Mouse (Mus musculus) testis, adult 2 months (tissue): ENCODE results near the gene Gpha2. TPM values are rescaled to one million over a fixed set of nuclear protein-coding genes. Genes with fewer than 3 reads are reported as not detected.

Experiments used
- H3K27ac ChIP-seq: fragments of 200-500 bp; 2 replicates; pipeline ENCODE4 v1.5.1; 2012; ENCODE audit warnings: low read depth, low read length; ENCODE audit not compliant: control insufficient read depth, insufficient read depth
- H3K27me3 ChIP-seq: fragments of 200-500 bp; 2 replicates; pipeline ENCODE4 v1.6.1; 2012; ENCODE audit warnings: mild to moderate bottlenecking, low read length, moderate library complexity; ENCODE audit not compliant: control insufficient read depth, insufficient read depth
- H3K36me3 ChIP-seq: fragments of 200-500 bp; 2 replicates; pipeline ENCODE4 v1.6.1; 2012; ENCODE audit warnings: mild to moderate bottlenecking, low read length; ENCODE audit not compliant: control insufficient read depth, insufficient read depth
- H3K4me1 ChIP-seq: fragments of 200-500 bp; 2 replicates; pipeline ENCODE4 v1.6.1; 2012; ENCODE audit warnings: low read length; ENCODE audit not compliant: control insufficient read depth, insufficient read depth
- H3K4me3 ChIP-seq: fragments of 200-500 bp; 2 replicates; pipeline ENCODE4 v1.5.1; 2012; ENCODE audit warnings: low read depth, mild to moderate bottlenecking, low read length, moderate library complexity, mixed read lengths; ENCODE audit not compliant: control insufficient read depth
- CTCF ChIP-seq: fragments of 200-500 bp; IDR thresholded peaks from 2 replicates; pipeline ENCODE4 v1.5.1; 2012; ENCODE audit warnings: low read depth, mild to moderate bottlenecking, inconsistent platforms, low read length, moderate library complexity; ENCODE audit not compliant: control insufficient read depth, insufficient read depth, insufficient replicate concordance
- POLR2A ChIP-seq: fragments of 200-500 bp; IDR thresholded peaks from 2 replicates; pipeline ENCODE4 v1.6.1; 2012; ENCODE audit warnings: low read depth, mild to moderate bottlenecking, inconsistent platforms, low read length, moderate library complexity; ENCODE audit not compliant: control insufficient read depth
- polyA plus RNA-seq: library from polyadenylated mRNA; depleted of rRNA; stranded (reverse); fragments of >200 nt; gene quantifications from 2 replicates; pipeline ENCODE4 v1.2.3, GENCODE M21; 2012

The Gpha2 gene
- polyA plus RNA-seq, 1 experiment: 3.8 TPM

- peak overlapping the region; percentile 90 for H3K27ac ChIP-seq
- peak overlapping the region; percentile 88 for H3K4me3 ChIP-seq
- H3K4me1 ChIP-seq: peaks cover 18% of the 10 kb centered on the region
- H3K27me3 ChIP-seq: no peaks in the 10 kb centered on the region
- TF ChIP-seq POLR2A (no peak), CTCF (no peak)
- H3K36me3 ChIP-seq: no peaks in the 10 kb centered on the region
Observed at GRCm38 (mm10) chr19:6236053-6236441, 9.9 kb downstream of the Gpha2 start.

GRCm38 (mm10) chr19:6236842-6237241 lies 10.7 kb downstream of the Gpha2 start:
- TF ChIP-seq CTCF (no peak), POLR2A (no peak)
- Histone ChIP-seq H3K4me3 (no peak overlapping the region), H3K27ac (no peak overlapping the region), H3K36me3 (no peaks in the 10 kb centered on the region), H3K4me1 (peaks cover 18% of the 10 kb centered on the region), H3K27me3 (no peaks in the 10 kb centered on the region)

DNA sequence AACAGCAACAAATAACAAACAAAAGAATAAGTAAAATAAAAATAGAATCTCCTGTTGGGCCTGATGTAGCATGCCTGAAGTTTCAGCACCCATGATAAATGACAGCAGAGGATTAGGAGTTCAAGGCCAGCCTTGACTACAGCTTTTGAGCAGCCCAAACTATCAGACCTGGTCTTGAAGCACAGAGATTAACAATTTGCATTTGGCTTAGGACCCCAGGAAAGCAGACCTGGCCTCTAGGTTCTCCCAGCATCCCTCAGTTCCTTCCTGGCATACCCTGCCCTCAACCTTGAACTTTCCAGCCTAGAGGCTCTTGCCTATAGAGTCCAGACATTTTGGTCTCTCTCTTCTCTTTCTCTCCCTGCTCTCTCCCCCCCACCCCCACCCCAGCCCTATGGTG lies 12.6 kb downstream of the Gpha2 start:
- TF ChIP-seq POLR2A (no peak), CTCF (no peak)
- peaks cover 29% of the 10 kb centered on the region for H3K4me1 ChIP-seq
- H3K36me3 ChIP-seq: no peaks in the 10 kb centered on the region
- H3K27ac ChIP-seq: no peak overlapping the region
- no peak overlapping the region for H3K4me3 ChIP-seq
- no peaks in the 10 kb centered on the region for H3K27me3 ChIP-seq

- TF ChIP-seq POLR2A (no peak), CTCF (no peak)
- H3K27me3 ChIP-seq: no peaks in the 10 kb centered on the region
- H3K4me1 ChIP-seq: peaks cover 25% of the 10 kb centered on the region
- no peak overlapping the region for H3K4me3 ChIP-seq
- H3K36me3 ChIP-seq: no peaks in the 10 kb centered on the region
- H3K27ac ChIP-seq: no peak overlapping the region
Observed at GRCm38 (mm10) chr19:6240136-6240535, 14.0 kb downstream of the Gpha2 start.

GRCm38 (mm10) chr19:6240725-6241124 lies 14.5 kb downstream of the Gpha2 start:
- no peak overlapping the region for H3K27ac ChIP-seq
- TF ChIP-seq CTCF (no peak), POLR2A (no peak)
- peaks cover 20% of the 10 kb centered on the region for H3K4me1 ChIP-seq
- H3K27me3 ChIP-seq: no peaks in the 10 kb centered on the region
- no peaks in the 10 kb centered on the region for H3K36me3 ChIP-seq
- no peak overlapping the region for H3K4me3 ChIP-seq

DNA sequence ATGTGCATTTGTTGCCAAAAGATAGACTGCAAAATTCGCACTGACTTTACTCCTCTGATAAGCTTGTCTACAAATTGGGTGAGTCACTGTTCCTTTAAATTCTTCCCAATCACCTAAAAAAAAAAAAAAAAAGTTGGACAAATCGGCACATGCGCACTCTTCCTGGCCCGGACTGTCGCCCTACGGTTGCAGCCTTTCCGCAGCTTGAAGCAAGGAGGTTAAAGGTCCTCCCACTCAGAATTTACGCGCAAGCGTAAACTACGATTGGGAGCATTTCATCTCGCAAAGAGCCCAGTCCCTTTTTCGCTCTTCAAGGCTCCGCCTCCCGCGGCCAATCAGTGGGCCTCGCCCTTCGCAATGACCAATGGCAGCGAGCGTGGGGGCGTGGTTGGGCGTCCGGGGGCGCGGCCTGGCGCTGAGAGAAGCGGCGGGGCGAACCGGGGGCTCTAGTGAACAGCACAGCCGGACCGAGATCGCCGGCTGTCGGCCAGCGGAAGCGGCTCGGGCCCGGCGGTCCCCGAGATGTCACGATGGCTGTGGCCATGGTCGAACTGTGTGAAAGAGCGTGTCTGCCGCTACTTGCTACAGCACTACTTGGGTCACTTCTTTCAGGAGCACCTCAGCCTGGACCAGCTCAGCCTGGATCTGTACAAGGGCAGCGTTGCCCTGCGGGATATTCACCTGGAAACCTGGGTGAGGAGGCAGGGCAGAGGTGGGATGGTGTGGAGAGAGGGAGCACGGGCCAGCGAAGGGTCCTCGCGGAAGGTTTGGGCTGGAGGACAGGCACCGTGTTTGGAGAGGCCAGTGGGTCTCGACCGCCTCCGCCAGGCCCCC lies 15.3 kb downstream of the Gpha2 start, which contains the start of gene Atg2a:
Gene Atg2a (plus strand): TSS at position 395 of the 834 bp plus-strand sequence.
- peak within 1 kb of the TSS; percentile 91 for H3K27ac ChIP-seq
- H3K4me1 ChIP-seq: peaks cover 13% of the 10 kb centered on the region
- TF ChIP-seq CTCF (no peak), POLR2A (peak; percentile 62)
- no peaks in the 10 kb centered on the region for H3K27me3 ChIP-seq
- peak within 1 kb of the TSS; percentile 95 for H3K4me3 ChIP-seq
- H3K36me3 ChIP-seq: no peaks in the 10 kb centered on the region; the same call in 1 of the 2 replicates

GRCm38 (mm10) chr19:6242281-6242680 lies 16.1 kb downstream of the Gpha2 start:
- H3K27me3 ChIP-seq: no peaks in the 10 kb centered on the region
- peak overlapping the region; percentile 95 for H3K4me3 ChIP-seq
- peak overlapping the region; percentile 41 for H3K27ac ChIP-seq

More at GRCm38 (mm10) chr19:6242281-6242680, 16.1 kb downstream of the Gpha2 start:
- Histone ChIP-seq H3K36me3 (no peaks in the 10 kb centered on the region; the same call in none of the 2 replicates), H3K4me1 (peaks cover 13% of the 10 kb centered on the region)
- no peak for TF ChIP-seq CTCF
- 0 out of 2 replicates have a peak, but pooled peaks have one; percentile 30 for TF ChIP-seq POLR2A
